Mouse (Mus musculus) intestine, embryonic 14.5 days (tissue): Measurements from ENCODE around the gene E2f1. TPM values are rescaled to one million over a fixed set of nuclear protein-coding genes. Genes with fewer than 3 reads are reported as not detected.

Source experiments
- ATAC-seq: fragments of 200-750 bp; cut with Nextera tagmentation; replicated peaks from 2 replicates; pipeline ENCODE4 v1.8.0; 2017; ENCODE audit warnings: low read depth, moderate number of reproducible peaks, moderate TSS enrichment, moderate library complexity; ENCODE audit not compliant: low FRiP score, low TSS enrichment
- DNase-seq: peaks from one replicate; pipeline ENCODE4 v3.0.0-alpha.2; 2018; ENCODE audit warnings: low spot score
- H3K27ac ChIP-seq: fragments of 300-500 bp; sonication (generic); 2 replicates; pipeline ENCODE4 v1.5.1; 2014; ENCODE audit warnings: low read depth, mild to moderate bottlenecking, control low read depth
- H3K27me3 ChIP-seq: fragments of 300-500 bp; sonication (generic); replicated peaks from 2 replicates; pipeline ENCODE4 v1.6.1; 2014; ENCODE audit warnings: low read length, control low read depth; ENCODE audit not compliant: control insufficient read depth, insufficient read depth
- H3K36me3 ChIP-seq: fragments of 300-500 bp; sonication (generic); 2 replicates; pipeline ENCODE4 v1.6.1; 2014; ENCODE audit warnings: low read length, control low read depth; ENCODE audit not compliant: control insufficient read depth, insufficient read depth
- H3K4me1 ChIP-seq: fragments of 300-500 bp; sonication (generic); replicated peaks from 2 replicates; pipeline ENCODE4 v1.6.1; 2014; ENCODE audit warnings: low read length, control low read depth, mixed read lengths; ENCODE audit not compliant: control insufficient read depth, insufficient read depth
- H3K4me2 ChIP-seq: fragments of 300-500 bp; sonication (generic); 2 replicates; pipeline ENCODE4 v1.6.1; 2014; ENCODE audit warnings: low read length
- H3K4me3 ChIP-seq: fragments of 300-500 bp; sonication (generic); 2 replicates; pipeline ENCODE4 v1.5.1; 2014; ENCODE audit warnings: low read depth, low read length, control low read depth, mixed read lengths
- H3K9ac ChIP-seq: fragments of 300-500 bp; sonication (generic); 2 replicates; pipeline ENCODE4 v1.6.1; 2014; ENCODE audit warnings: mild to moderate bottlenecking, low read length
- H3K9me3 ChIP-seq: fragments of 300-500 bp; sonication (generic); 2 replicates; pipeline ENCODE4 v1.6.1; 2016; ENCODE audit warnings: low read length, control low read depth; ENCODE audit not compliant: control insufficient read depth
- WGBS: fragments of 180-500 bp; shearing (Covaris S2); extraction: QIAGEN DNeasy Blood & Tissue Kit; methylation state at CpG from one replicate; pipeline ENCODE4 v1.1.7; 2014; 5-methylcytosine and 5-hydroxymethylcytosine counted together
- polyA plus RNA-seq: library from polyadenylated mRNA; unstranded; fragments of >200 nt; fragmentation: Nextera tagmentation; extraction: Ambion mirVana; gene quantifications from 2 replicates; pipeline ENCODE4 v1.2.1, GENCODE M21; 2014

Gene E2f1
- polyA plus RNA-seq, 1 experiment from 2014 or later = 10.7 TPM

DNA sequence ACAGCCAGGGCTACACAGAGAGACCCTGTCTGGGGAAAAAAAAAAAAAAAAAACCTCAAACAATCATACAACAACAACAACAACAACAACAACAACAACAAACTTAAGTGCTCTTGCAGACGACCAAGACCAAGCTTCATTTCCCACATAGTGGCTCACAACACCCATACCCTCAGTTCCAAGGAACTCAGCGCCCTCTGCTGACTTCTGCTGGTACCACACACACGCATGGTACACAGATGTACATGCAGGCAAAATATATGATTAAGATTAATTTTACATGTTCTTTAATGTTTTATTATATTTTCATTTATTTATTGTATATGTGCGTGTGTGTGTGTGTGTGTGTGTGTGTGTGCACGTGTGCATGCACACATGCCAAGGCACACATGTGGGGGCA is 16.7 kb upstream of the E2f1 start:
- Histone ChIP-seq H3K9ac (no peak overlapping the region), H3K9me3 (no peaks in the 10 kb centered on the region), H3K27ac (no peak overlapping the region), H3K36me3 (peaks cover 4% of the 10 kb centered on the region; the same call in 1 of the 2 replicates), H3K4me1 (no peaks in the 10 kb centered on the region), H3K27me3 (no peaks in the 10 kb centered on the region), H3K4me3 (no peak overlapping the region), H3K4me2 (no peak overlapping the region)
- ATAC-seq = 0 out of 2 replicates have a peak, but pooled peaks have one; percentile 41
- DNase-seq = peak; percentile 71
- 80% methylated on average over 5 of the region's 5 CpGs for WGBS

DNA sequence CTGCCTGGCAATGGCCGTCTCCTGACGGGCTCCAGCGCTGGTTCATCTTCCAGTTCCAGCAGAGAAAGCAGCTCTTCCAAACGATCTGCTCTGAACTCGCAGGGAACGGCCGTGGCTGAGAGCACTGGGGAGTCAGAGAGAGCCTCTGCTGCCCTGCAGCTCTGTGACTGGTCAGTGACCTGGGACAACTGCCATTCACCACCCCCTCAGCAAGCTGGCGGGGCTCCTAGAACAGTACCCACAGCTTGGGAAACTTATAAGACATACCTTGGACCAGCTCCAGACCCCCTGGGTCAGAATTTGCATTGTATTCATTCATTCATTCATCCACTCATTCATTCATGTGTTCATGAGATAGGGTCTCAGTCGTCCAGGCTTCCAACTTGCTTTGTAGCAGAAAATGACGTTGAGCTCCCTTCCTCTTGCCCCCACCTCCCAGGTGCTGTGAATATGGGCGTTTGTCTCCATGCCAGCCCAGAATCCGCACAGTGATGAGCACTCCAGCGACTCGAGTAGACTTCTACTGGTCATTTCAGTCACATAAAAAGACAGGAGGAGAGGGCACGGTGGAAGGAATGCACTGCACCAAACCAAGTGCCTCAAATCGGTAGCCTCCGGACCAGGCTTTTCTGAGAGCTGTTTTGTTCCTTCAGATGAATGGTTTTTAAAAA is 15.4 kb upstream of the E2f1 start:
- Histone ChIP-seq H3K4me2 (no peak overlapping the region), H3K9ac (no peak overlapping the region), H3K36me3 (peaks cover 4% of the 10 kb centered on the region; the same call in 1 of the 2 replicates), H3K4me3 (no peak overlapping the region), H3K9me3 (no peaks in the 10 kb centered on the region), H3K27ac (no peak overlapping the region), H3K27me3 (no peaks in the 10 kb centered on the region), H3K4me1 (no peaks in the 10 kb centered on the region)
- DNase-seq (no peak), ATAC-seq (no peak)
- 73% methylated on average over 17 of the region's 17 CpGs for WGBS

DNA sequence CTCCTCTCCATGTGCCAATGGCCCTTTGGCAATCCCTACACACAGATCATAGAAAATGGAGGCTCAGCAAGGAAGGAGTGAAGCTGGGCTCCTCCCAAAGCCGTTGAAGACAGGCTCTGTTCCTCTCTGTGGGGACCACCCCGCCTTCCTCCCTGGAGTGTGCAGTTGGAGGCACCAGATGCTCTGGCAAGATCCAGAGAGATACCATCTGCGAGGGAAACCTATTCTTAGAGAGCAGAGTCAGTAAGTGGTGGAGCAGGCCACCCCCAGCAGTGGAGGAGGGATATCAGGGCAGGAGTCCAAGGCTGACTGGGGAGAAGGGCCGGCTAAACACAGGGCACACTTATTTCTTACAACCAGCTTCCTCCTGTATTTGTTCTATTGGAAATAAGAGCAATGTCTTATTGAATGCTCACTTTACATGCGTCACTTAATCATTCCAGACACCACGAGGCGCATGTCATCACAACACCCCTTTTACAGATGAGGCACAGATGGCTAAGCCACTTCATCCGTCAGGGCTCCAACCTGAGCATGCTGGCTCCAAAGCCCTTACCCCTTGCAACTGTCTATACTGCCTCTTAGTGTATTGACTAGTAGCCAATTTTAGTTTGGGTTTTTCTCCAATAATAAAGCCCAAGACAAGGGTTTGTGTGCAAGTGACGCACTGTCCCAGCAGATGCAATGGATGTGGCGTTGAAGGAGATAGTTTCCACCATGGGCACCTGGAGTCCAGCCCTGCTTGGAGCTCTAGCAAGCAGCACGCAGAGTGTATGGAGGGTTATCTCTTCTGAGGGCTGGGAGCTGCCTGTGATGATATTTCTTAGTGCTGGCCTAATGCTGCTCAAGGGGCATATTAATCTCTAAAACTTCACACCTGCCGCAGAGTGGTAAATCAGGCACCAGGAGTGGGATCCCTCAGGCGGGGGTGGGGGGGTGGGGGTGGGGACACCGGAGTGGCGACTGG is 14.5 kb upstream of the E2f1 start:
- Histone ChIP-seq H3K4me2 (no peak overlapping the region), H3K27me3 (no peaks in the 10 kb centered on the region)
- ATAC-seq = no peak; the same call in 1 of the 2 replicates

DNA sequence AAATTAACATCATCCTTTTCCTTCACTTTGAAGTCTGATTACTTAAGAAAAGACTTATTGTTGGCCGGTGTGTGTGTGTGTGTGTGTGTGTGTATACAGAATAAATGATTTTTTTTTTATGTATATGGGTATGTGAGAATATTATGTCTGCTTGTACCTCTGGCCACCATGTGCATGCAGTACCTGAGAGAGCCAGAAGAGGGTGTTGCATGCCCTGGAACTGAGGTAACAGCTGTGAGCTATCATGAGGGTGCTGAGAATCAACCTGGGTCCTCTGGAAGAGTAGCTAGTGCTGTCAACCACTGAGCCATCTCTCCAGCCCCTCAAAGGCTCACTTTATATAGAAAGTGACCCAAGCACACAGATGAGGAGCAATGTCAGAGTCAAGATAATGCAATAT is 11.7 kb upstream of the E2f1 start:
- Histone ChIP-seq H3K9ac (no peak overlapping the region), H3K4me1 (no peaks in the 10 kb centered on the region), H3K9me3 (no peaks in the 10 kb centered on the region), H3K4me3 (no peak overlapping the region), H3K27ac (no peak overlapping the region), H3K4me2 (no peak overlapping the region), H3K36me3 (no peaks in the 10 kb centered on the region), H3K27me3 (no peaks in the 10 kb centered on the region)
- DNase-seq (no peak), ATAC-seq (no peak)
- 96% methylated on average over 1 of the region's 1 CpGs for WGBS

More for the DNA sequence above, 14.5 kb upstream of the E2f1 start:
- Histone ChIP-seq H3K4me3 (no peak overlapping the region), H3K4me1 (no peaks in the 10 kb centered on the region), H3K27ac (no peak overlapping the region), H3K36me3 (peaks cover 4% of the 10 kb centered on the region; the same call in 1 of the 2 replicates), H3K9me3 (no peaks in the 10 kb centered on the region), H3K9ac (no peak overlapping the region)
- no peak for DNase-seq
- 62% methylated on average over 15 of the region's 15 CpGs for WGBS

DNA sequence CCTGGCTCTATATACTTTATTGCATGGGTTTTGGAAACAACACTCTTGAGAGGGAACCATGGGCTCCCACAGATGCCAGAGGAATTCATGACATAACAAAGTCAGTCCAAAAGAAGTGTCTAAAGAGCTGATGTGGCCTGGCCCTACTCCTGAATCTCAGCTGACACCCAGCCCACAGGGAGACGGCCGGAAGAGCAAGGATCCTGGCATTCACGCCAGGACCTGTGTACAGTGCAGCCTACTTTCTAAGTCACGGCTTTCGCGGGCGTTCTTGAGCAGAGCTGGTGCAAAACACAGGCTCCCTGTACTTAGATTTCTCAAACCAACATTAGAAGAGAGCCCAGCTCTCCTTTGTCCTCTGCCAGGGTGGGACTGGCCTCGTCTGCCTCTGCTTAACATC is 10.9 kb upstream of the E2f1 start:
- Histone ChIP-seq H3K4me2 (no peak overlapping the region), H3K9me3 (no peaks in the 10 kb centered on the region), H3K4me1 (no peaks in the 10 kb centered on the region), H3K27me3 (no peaks in the 10 kb centered on the region), H3K27ac (no peak overlapping the region), H3K36me3 (no peaks in the 10 kb centered on the region), H3K9ac (no peak overlapping the region), H3K4me3 (no peak overlapping the region)
- ATAC-seq = no peak
- DNase-seq = no peak
- 63% methylated on average over 8 of the region's 8 CpGs for WGBS

DNA sequence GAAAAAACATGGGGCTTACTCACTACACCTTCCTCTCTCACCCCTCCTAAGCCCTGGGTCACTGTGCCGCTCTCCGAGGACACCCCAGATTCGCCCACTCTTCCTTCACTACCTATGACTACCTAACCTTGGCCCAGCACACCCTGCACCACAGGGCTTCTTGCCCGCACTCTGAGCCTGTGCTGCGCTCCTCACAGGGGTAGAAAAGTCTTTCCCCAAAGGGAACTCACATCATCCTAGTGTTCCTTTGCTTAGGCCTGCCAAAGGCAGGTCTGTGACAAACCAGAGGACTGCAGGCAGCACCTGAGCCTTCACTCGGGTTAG is 8.0 kb upstream of the E2f1 start:
- no peaks in the 10 kb centered on the region for H3K27me3 ChIP-seq
- no peak overlapping the region for H3K4me3 ChIP-seq
- 86% methylated on average over 6 of the region's 6 CpGs for WGBS
- no peaks in the 10 kb centered on the region for H3K36me3 ChIP-seq
- ATAC-seq (no peak), DNase-seq (no peak)
- H3K4me2 ChIP-seq = no peak overlapping the region
- no peaks in the 10 kb centered on the region for H3K4me1 ChIP-seq
- H3K27ac ChIP-seq = no peak overlapping the region
- H3K9me3 ChIP-seq = no peaks in the 10 kb centered on the region
- H3K9ac ChIP-seq = no peak overlapping the region

DNA sequence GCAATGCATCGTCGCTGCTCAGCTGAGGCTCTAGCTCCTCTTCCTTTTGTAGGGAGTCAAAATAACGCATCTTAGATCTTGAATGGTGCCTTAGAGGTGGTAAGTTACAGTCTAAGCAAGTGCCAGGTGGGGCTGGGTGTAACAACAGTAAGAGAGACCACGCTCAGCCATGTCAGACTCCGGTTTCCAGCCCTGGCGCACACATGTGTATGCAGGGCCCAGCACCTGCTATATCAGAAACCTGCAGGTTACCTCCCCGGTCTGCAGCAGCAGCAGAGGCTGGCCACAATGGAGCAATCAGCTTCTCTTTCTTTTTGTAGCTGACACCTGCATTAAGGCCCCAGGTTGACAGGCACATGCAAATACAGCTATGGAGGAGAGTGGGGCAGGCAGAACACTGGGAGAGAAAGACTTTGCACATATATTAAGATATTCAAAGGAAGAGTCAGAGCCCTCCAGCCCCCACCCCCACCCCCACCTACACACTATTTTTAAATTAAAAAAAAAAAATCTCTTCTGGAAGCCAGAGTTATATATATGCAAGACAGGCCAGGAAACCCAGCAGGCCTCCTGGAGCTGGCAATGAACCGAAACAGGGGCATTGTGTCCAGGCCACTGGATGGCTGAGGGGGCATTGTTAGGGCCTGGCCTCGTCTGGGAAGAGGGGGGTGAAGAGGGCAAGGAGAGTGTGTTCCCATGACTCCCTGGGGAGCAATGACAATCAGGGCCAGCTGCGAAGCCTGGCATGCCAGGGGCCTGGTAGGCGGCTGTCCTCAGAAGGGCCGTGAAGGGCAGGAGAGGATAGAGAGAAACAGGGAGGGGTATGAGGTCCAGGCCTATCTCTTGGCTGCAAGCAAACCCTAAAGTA is 7.4 kb upstream of the E2f1 start:
- Histone ChIP-seq H3K27ac (no peak overlapping the region), H3K4me3 (no peak overlapping the region), H3K27me3 (no peaks in the 10 kb centered on the region), H3K9me3 (no peaks in the 10 kb centered on the region), H3K4me1 (peaks cover 4% of the 10 kb centered on the region; the same call in 1 of the 2 replicates), H3K4me2 (no peak overlapping the region), H3K9ac (no peak overlapping the region), H3K36me3 (no peaks in the 10 kb centered on the region)
- WGBS = 61% methylated on average over 12 of the region's 12 CpGs
- no peak for DNase-seq
- no peak for ATAC-seq

DNA sequence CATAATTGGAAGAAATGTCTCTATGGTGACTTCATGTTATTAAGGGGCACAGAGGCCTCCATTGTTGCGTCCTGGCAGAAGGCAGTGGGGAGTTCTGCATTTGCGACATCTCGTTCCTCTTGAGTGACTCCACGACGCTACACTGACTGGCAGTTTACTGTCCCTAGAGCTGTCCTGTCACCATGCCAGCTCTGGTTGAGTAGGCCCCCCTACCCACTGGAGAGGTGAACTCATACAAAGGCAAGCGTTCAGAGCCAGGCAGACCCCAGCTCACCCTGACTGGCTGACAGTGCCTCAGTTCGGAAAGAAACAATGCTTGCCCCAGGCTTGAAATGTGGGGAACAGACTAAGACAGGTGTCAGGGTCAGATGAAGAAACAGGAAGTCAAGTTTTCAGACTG is 4.6 kb upstream of the E2f1 start:
- Histone ChIP-seq H3K4me1 (peaks cover 13% of the 10 kb centered on the region), H3K4me2 (no peak overlapping the region), H3K27ac (no peak overlapping the region), H3K9me3 (no peaks in the 10 kb centered on the region), H3K36me3 (no peaks in the 10 kb centered on the region), H3K9ac (no peak overlapping the region), H3K4me3 (no peak overlapping the region), H3K27me3 (no peaks in the 10 kb centered on the region)
- ATAC-seq (no peak), DNase-seq (no peak)
- WGBS = 79% methylated on average over 7 of the region's 7 CpGs
